Mouse (Mus musculus) kidney, adult 2 months (tissue): Measurements from ENCODE around the gene Gm17387.

Source experiments
- CTCF ChIP-seq: fragments of 200-500 bp; conservative IDR thresholded peaks from 2 replicates; pipeline ENCODE4 v1.5.1; 2011; ENCODE audit warnings: low read depth, mild to moderate bottlenecking, control low read depth, low read length, moderate library complexity, mixed read lengths; ENCODE audit not compliant: insufficient read depth, insufficient read length
- POLR2A ChIP-seq: fragments of 200-500 bp; IDR thresholded peaks from one replicate; pipeline ENCODE4 v1.6.1; 2011; ENCODE audit warnings: low read depth, low read length, control low read depth

DNA sequence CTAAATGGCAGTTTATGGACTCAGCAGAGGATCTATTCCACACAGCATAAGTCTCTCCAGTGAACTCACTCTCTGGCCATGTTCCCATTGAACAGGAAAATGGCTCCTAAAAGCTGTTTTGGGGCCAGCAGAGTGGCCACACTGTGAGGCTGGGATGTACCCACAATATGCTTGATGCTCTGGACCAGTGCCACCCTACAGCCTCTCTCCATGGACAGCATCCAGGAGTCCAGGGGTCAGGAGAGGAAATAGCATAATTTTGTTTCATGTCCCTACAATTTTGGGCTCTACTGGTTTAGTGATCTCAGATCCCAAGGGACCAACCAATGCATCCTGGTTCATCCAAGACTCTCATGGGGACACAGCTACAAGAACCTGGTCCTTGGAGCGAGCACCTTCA lies 28.6 kb downstream of the Gm17387 start:
- TF ChIP-seq POLR2A (no peak), CTCF (no peak)
